Mouse (Mus musculus) thymus, adult 2 months (tissue): ENCODE results near the gene Isg15. TPM values are rescaled to one million over a fixed set of nuclear protein-coding genes. Genes with fewer than 3 reads are reported as not detected.

Experiments
- DNase-seq: peaks from one replicate; pipeline ENCODE4 v3.0.0; 2021
- H3K27ac ChIP-seq: fragments of 200-500 bp; 2 replicates; pipeline ENCODE4 v1.5.1; 2012; ENCODE audit warnings: low read length, control low read depth; ENCODE audit not compliant: control insufficient read depth, insufficient read depth
- H3K27me3 ChIP-seq: fragments of 200-500 bp; 2 replicates; pipeline ENCODE4 v1.6.1; 2012; ENCODE audit warnings: mild to moderate bottlenecking, low read length, moderate library complexity, mixed read lengths; ENCODE audit not compliant: control insufficient read depth, insufficient read depth
- H3K36me3 ChIP-seq: fragments of 200-500 bp; 2 replicates; pipeline ENCODE4 v1.6.1; 2012; ENCODE audit warnings: mild to moderate bottlenecking, low read length, moderate library complexity; ENCODE audit not compliant: control insufficient read depth, insufficient read depth
- H3K4me1 ChIP-seq: fragments of 200-500 bp; replicated peaks from 2 replicates; pipeline ENCODE4 v1.6.1; 2012; ENCODE audit warnings: low read length; ENCODE audit not compliant: control insufficient read depth, insufficient read depth
- H3K4me3 ChIP-seq: fragments of 200-500 bp; 2 replicates; pipeline ENCODE4 v1.5.1; 2012; ENCODE audit warnings: mild to moderate bottlenecking, low read length, control low read depth, moderate library complexity; ENCODE audit not compliant: control insufficient read depth, insufficient read depth
- CTCF ChIP-seq: fragments of 200-500 bp; IDR thresholded peaks from 2 replicates; pipeline ENCODE4 v1.5.1; 2012; ENCODE audit warnings: mild to moderate bottlenecking, control low read depth, low read length, moderate library complexity, borderline replicate concordance; ENCODE audit not compliant: control insufficient read depth, poor library complexity, insufficient read depth; ENCODE audit errors: extremely low read depth
- POLR2A ChIP-seq: fragments of 200-500 bp; IDR thresholded peaks from 2 replicates; pipeline ENCODE4 v1.6.1; 2012; ENCODE audit warnings: mild to moderate bottlenecking, low read length, control low read depth, moderate library complexity; ENCODE audit not compliant: control insufficient read depth, poor library complexity, insufficient read depth; ENCODE audit errors: extremely low read depth
- WGBS: fragments of 180-500 bp; shearing (Covaris S2); methylation state at CpG from one replicate; pipeline ENCODE4 v1.1.7; 2018; 5-methylcytosine and 5-hydroxymethylcytosine counted together
- polyA plus RNA-seq: library from polyadenylated mRNA; depleted of rRNA; stranded (reverse); fragments of >200 nt; gene quantifications from 2 replicates; pipeline ENCODE4 v1.2.3, GENCODE M21; 2012

Gene Isg15
- polyA plus RNA-seq, 1 experiment, result 51.1 TPM

DNA sequence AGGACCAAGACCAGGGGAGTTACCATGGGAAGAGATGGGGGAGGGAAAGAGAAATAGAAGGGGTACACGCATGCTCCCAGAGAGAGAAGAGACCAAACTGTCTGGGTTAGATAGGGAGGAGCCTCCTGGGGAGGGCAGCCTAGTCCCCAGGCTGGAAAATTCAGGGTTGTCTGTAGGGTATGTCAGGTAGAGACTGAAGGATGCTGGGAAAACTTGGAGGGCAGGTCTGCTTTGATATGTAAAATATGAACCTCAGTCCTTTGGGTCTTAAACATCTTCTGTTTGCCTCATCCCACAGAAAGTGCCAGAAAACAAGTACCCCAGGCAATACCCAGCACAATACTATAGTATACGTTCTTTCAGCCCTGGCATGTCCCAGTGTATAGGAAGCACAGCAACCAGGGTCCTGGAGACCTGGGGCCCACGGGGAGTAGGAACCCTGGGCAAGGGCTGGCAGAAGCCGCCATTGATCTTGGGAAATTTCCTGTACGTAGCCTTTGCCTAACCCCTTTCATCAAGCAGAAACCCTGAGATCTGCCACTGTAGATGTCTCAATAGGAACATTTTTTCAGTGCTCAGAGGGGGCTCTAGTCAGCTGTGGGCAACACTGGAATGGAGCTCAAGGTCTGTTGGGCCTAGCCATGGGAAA is 12.3 kb downstream of the Isg15 start:
- no peak overlapping the region for H3K27ac ChIP-seq
- H3K36me3 ChIP-seq, result no peaks in the 10 kb centered on the region
- no peak overlapping the region for H3K4me3 ChIP-seq
- 92% methylated on average over 5 of the region's 5 CpGs for WGBS
- no peak for DNase-seq
- no peaks in the 10 kb centered on the region; the same call in 1 of the 2 replicates for H3K27me3 ChIP-seq
- no peaks in the 10 kb centered on the region for H3K4me1 ChIP-seq
- TF ChIP-seq CTCF (no peak), POLR2A (no peak)

DNA sequence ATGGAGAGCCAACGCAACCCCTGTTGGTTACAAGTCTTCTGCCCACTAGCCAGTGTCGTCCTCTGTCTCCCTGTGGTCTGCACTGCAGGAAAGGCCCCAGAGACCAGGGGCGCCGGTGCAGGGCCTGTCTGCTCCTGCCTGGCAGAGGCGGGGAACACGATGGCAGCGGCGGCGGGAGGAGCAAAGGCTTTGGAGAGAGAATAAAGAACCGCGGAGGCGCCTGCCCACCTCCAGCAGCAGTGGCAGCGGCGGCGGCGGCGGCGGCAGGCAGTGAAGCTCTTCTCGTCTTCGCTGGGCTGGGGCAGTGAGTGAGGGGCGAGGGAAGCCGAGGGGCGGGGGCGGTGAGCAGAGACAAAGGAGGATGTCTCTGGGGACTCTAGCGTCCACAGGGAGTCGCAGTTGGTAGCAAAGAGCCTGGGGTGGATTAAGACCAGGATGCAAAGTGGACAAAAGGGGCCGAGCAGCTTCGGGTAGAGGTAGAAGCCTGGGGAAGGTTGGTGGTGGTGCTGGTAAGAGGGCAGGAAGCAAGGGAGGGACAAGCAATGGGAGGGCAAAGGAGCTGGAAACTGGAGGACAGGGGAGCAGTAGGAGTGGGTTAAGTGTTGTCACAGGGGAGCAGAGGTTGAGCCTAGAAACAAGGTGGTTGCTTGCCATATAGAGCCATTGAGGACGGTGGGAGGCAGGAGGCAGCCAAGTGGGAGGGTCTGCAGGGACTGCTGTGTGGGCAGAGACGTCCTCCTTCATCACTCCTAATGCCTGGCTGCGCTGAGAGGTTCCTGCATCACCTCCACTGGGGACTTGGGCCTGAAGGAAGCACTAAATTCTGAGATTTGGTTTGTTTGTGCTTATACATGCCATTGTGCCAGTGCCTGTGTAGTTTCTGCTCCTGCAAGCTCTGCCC is 14.4 kb downstream of the Isg15 start:
- Histone ChIP-seq H3K36me3 (no peaks in the 10 kb centered on the region), H3K27me3 (no peaks in the 10 kb centered on the region; the same call in 1 of the 2 replicates), H3K4me1 (no peaks in the 10 kb centered on the region), H3K27ac (no peak overlapping the region), H3K4me3 (no peak overlapping the region)
- no peak for TF ChIP-seq POLR2A
- TF ChIP-seq CTCF, result no peak
- DNase-seq, result no peak
- 36% methylated on average over 31 of the region's 31 CpGs for WGBS

DNA sequence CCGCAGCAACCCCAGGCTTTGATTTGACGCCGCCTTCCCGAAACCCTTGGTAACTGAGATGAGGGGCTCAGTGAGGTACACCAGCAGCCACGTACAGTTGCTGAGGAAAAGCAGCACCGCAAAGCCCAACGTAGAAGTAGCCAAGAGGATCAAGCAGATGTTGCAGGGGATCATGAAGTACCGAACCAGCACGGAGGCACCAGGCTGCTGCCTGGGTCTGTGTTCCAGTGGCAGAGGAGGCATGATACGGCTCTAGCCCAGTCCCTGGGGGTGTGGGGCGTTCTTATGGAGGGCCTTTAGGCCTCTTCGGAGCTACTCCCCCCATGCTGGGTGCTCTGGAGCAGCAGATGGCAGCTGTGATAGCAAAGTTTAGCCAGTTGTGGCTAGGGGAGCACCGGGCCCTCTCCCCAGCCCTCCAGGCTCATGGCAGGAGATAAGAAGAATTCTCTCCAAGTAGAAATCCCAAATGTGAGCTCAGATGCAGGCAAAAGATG is 15.1 kb downstream of the Isg15 start:
- Histone ChIP-seq H3K36me3 (no peaks in the 10 kb centered on the region), H3K4me3 (no peak overlapping the region), H3K27me3 (no peaks in the 10 kb centered on the region; the same call in 1 of the 2 replicates), H3K27ac (no peak overlapping the region), H3K4me1 (no peaks in the 10 kb centered on the region)
- 95% methylated on average over 13 of the region's 13 CpGs for WGBS
- TF ChIP-seq POLR2A, result no peak
- TF ChIP-seq CTCF, result no peak
- no peak for DNase-seq

GRCm38 (mm10) chr4:156184291-156184954 is 16.2 kb downstream of the Isg15 start:
- Histone ChIP-seq H3K4me1 (no peaks in the 10 kb centered on the region), H3K27me3 (no peaks in the 10 kb centered on the region; the same call in 1 of the 2 replicates), H3K4me3 (no peak overlapping the region), H3K36me3 (no peaks in the 10 kb centered on the region), H3K27ac (no peak overlapping the region)
- 93% methylated on average over 7 of the region's 7 CpGs for WGBS
- DNase-seq, result no peak
- TF ChIP-seq CTCF (no peak), POLR2A (no peak)

- WGBS, result 78% methylated on average over 5 of the region's 5 CpGs
- no peak overlapping the region for H3K27ac ChIP-seq
- no peaks in the 10 kb centered on the region for H3K4me1 ChIP-seq
- TF ChIP-seq POLR2A, result no peak
- TF ChIP-seq CTCF, result no peak
- no peak overlapping the region for H3K4me3 ChIP-seq
- H3K27me3 ChIP-seq, result no peaks in the 10 kb centered on the region; the same call in 1 of the 2 replicates
- H3K36me3 ChIP-seq, result no peaks in the 10 kb centered on the region
- no peak for DNase-seq
Observed at GRCm38 (mm10) chr4:156183747-156184146, 16.9 kb downstream of the Isg15 start.

DNA sequence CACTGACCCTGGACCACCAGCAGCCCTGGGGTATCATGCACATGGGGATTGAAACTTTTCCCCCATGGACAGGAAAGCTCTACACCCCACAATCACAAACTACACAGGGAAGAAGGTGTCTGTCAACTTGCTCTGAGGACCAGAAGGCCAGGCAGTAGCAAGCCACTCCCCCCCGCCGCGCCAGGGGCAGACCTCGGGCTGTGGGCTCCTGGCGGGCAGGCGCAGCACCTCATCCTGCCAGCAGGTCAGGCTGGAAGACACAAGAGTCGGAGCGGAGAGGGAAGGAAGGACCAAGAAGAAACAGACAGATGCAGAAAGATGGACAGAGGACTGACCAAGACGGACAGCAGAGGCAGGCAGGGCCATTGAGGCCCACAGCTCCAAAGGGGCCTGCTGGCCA is 23.0 kb downstream of the Isg15 start:
- 97% methylated on average over 9 of the region's 9 CpGs for WGBS
- Histone ChIP-seq H3K36me3 (no peaks in the 10 kb centered on the region), H3K4me1 (no peaks in the 10 kb centered on the region), H3K27ac (no peak overlapping the region), H3K4me3 (no peak overlapping the region), H3K27me3 (no peaks in the 10 kb centered on the region)
- TF ChIP-seq POLR2A, result no peak
- TF ChIP-seq CTCF, result no peak
- DNase-seq, result no peak
